Mouse (Mus musculus): ENCODE results near the gene Rcan2.

GRCm38 (mm10) chr17:43997514-43997913 is 196.4 kb downstream of the Rcan2 start:
- TF ChIP-seq POLR2A (IDR thresholded peaks at IDR 0.05; ENCODE audit: low read depth, low read length) (no peak), CTCF (IDR thresholded peaks at IDR 0.05; ENCODE audit: extremely low read depth, insufficient read length, insufficient replicate concordance, low read depth, low read length) (no peak)
